In the genomic region with DNA sequence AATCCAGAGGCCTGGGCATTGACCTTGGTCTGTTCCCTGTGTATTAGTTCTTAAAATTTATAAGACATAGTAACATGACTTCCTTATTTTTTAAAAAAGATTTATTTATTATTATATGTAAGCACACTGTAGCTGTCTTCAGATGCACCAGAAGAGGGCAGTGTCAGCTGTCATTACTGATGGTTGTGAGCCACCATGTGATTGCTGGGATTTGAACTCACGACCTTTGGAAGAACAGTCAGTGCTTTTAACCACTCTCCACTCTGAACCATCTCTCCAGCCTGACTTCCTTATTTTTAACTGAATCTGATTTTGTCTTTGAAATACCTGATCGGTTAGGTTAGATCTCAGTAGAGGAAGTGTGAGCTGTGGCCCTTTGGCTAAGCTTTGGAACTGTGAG, we compare ENCODE assay signal across 31 mouse cellular contexts. TPM values are rescaled to one million over a fixed set of nuclear protein-coding genes. Genes with fewer than 3 reads are reported as not detected.
DNase-seq lines count a peak whose midpoint lies in the region; ATAC-seq and TF ChIP-seq lines count a peak whose summit lies in the region.
"Had no signal": no experiment of that assay in that cellular context is flagged by ENCODE, and none has a peak within 500 bp of the region (broad histone marks: within the 10 kb centered on the region; RNA-seq: fewer than 3 reads in every experiment).

No protein-coding gene starts in this region.

- in situ Hi-C loops in Patski (cut with MboI; ENCODE audit: low pct_unique_long_range_greater_than_20kb), result no loop called here

- H3K27me3 ChIP-seq in hindbrain, postnatal 0 days (ENCODE audit: insufficient read depth, low read length), result no peaks in the 10 kb centered on the region
- no peaks in the 10 kb centered on the region for H3K27me3 ChIP-seq in hindbrain, embryonic 14.5 days (ENCODE audit: control insufficient read depth, insufficient read depth, low read length)
- H3K27me3 ChIP-seq in liver, postnatal 0 days (ENCODE audit: insufficient read depth, low read length), result no peaks in the 10 kb centered on the region
- no peaks in the 10 kb centered on the region for H3K27me3 ChIP-seq in Patski
- H3K27me3 ChIP-seq: embryonic facial prominence, embryonic 12.5 days; limb, embryonic 12.5 days; liver, embryonic 13.5 days had no signal

- H3K9me3 ChIP-seq in hindbrain, postnatal 0 days (ENCODE audit: low read length), result no peaks in the 10 kb centered on the region
- no peaks in the 10 kb centered on the region for H3K9me3 ChIP-seq in hindbrain, embryonic 14.5 days (ENCODE audit: control insufficient read depth, low read length)
- no peaks in the 10 kb centered on the region for H3K9me3 ChIP-seq in liver, postnatal 0 days (ENCODE audit: low read length)
- H3K9me3 ChIP-seq: embryonic facial prominence, embryonic 12.5 days; heart, embryonic 10.5 days; limb, embryonic 12.5 days; liver, embryonic 13.5 days had no signal

- peak; percentile 38 for TF ChIP-seq CTCF in hindbrain, postnatal 0 days (IDR thresholded peaks at IDR 0.05; ENCODE audit: low read depth)
- TF ChIP-seq CTCF in liver, postnatal 0 days (IDR thresholded peaks at IDR 0.05; ENCODE audit: low read depth), result peak; percentile 35; the same call in 1 of the 2 replicates
- peak; percentile 57 for TF ChIP-seq CTCF in Patski (IDR thresholded peaks at IDR 0.05)

- POLR2A ChIA-PET in Patski (lab: Charles Lee), result no interaction called here

- H3K4me3 ChIP-seq in hindbrain, postnatal 0 days (ENCODE audit: low read length), result no peak overlapping the region
- H3K4me3 ChIP-seq in hindbrain, embryonic 14.5 days (replicated peaks; ENCODE audit: low read length), result no peak overlapping the region
- no peak overlapping the region for H3K4me3 ChIP-seq in liver, postnatal 0 days (ENCODE audit: low read depth, low read length)
- H3K4me3 ChIP-seq: embryonic facial prominence, embryonic 12.5 days; heart, embryonic 10.5 days; limb, embryonic 12.5 days; liver, embryonic 13.5 days had no signal

- ATAC-seq in hindbrain, postnatal 0 days, result no peak
- no peak for ATAC-seq in hindbrain, embryonic 14.5 days (ENCODE audit: low FRiP score)
- ATAC-seq in liver, postnatal 0 days, result no peak
- ATAC-seq in Patski, result no peak
- ATAC-seq: activated CD4-positive, CD25-positive, alpha-beta regulatory T cell, adult 4 months; hindbrain, embryonic 16.5 days had no signal

- WGBS in hindbrain, postnatal 0 days, result 89% methylated on average over 2 of the region's 2 CpGs
- WGBS in hindbrain, embryonic 14.5 days, result 94% methylated on average over 2 of the region's 2 CpGs
- WGBS in liver, postnatal 0 days (ENCODE audit: insufficient replicate concordance), result 68% methylated on average over 2 of the region's 2 CpGs

- H3K27ac ChIP-seq in hindbrain, postnatal 0 days, result no peak overlapping the region
- no peak overlapping the region for H3K27ac ChIP-seq in hindbrain, embryonic 14.5 days
- no peak overlapping the region for H3K27ac ChIP-seq in liver, postnatal 0 days (ENCODE audit: low read depth)
- H3K27ac ChIP-seq: embryonic facial prominence, embryonic 12.5 days; heart, embryonic 10.5 days; limb, embryonic 12.5 days; liver, embryonic 13.5 days had no signal

- no peak for DNase-seq in hindbrain, postnatal 0 days (ENCODE audit: low spot score)
- no peak for DNase-seq in hindbrain, embryonic 14.5 days (ENCODE audit: low spot score)
- DNase-seq in liver, postnatal 0 days, result no peak
- DNase-seq in liver, result no peak
- DNase-seq in A20 (ENCODE audit: low read depth, low spot score), result peak; percentile 30
- DNase-seq in Patski (ENCODE audit: low read depth, low spot score), result no peak
- DNase-seq in cerebellum, adult 11 months, result no peak
- DNase-seq: adrenal gland, adult 8-10 months; cerebellum, adult 18-20 months; cerebellum, postnatal 25 days; gastrocnemius, postnatal 36 days; kidney, adult 11 months; kidney, postnatal 10 days; liver, embryonic 13.5 days; lung, postnatal 10 days; retina, postnatal 1 day; right cerebral cortex, postnatal 25 days; spleen, adult 18-20 months had no signal

- CTCF ChIA-PET in Patski (lab: Charles Lee), result no interaction called here

- no peak overlapping the region for H3K9ac ChIP-seq in hindbrain, postnatal 0 days (replicated peaks; ENCODE audit: low read length)
- H3K9ac ChIP-seq in hindbrain, embryonic 14.5 days, result no peak overlapping the region
- H3K9ac ChIP-seq in liver, postnatal 0 days (replicated peaks), result no peak overlapping the region
- H3K9ac ChIP-seq: embryonic facial prominence, embryonic 12.5 days; limb, embryonic 12.5 days; liver, embryonic 13.5 days had no signal

- no peak for TF ChIP-seq EP300 in liver, postnatal 0 days (IDR thresholded peaks at IDR 0.05; ENCODE audit: low read depth)

- H3K36me3 ChIP-seq in hindbrain, postnatal 0 days (ENCODE audit: insufficient read depth, low read length), result no peaks in the 10 kb centered on the region; the same call in 1 of the 2 replicates
- 0 out of 2 replicates have a peak, but pooled peaks cover 4% of the 10 kb centered on the region for H3K36me3 ChIP-seq in hindbrain, embryonic 14.5 days (replicated peaks; ENCODE audit: control insufficient read depth, insufficient read depth)
- H3K36me3 ChIP-seq in liver, postnatal 0 days (replicated peaks; ENCODE audit: insufficient read depth, low read length), result peaks cover 3% of the 10 kb centered on the region
- H3K36me3 ChIP-seq: liver, embryonic 13.5 days had no signal

- H3K4me2 ChIP-seq in hindbrain, postnatal 0 days (ENCODE audit: low read depth, low read length), result no peak overlapping the region
- no peak overlapping the region for H3K4me2 ChIP-seq in hindbrain, embryonic 14.5 days (replicated peaks)
- H3K4me2 ChIP-seq in liver, postnatal 0 days (ENCODE audit: low read depth, low read length), result no peak overlapping the region
- H3K4me2 ChIP-seq: embryonic facial prominence, embryonic 12.5 days; limb, embryonic 12.5 days; liver, embryonic 13.5 days; midbrain, embryonic 11.5 days had no signal

- no peaks in the 10 kb centered on the region for H3K4me1 ChIP-seq in hindbrain, postnatal 0 days (ENCODE audit: insufficient read depth, low read length)
- H3K4me1 ChIP-seq in hindbrain, embryonic 14.5 days (replicated peaks; ENCODE audit: control insufficient read depth, insufficient read depth, low read length), result no peaks in the 10 kb centered on the region
- 0 out of 2 replicates have a peak, but pooled peaks cover 2% of the 10 kb centered on the region for H3K4me1 ChIP-seq in liver, postnatal 0 days (ENCODE audit: insufficient read depth)
- H3K4me1 ChIP-seq: embryonic facial prominence, embryonic 12.5 days; heart, embryonic 10.5 days; limb, embryonic 12.5 days had no signal

RNA-seq across cellular contexts. Expression of a gene that starts 23.4 kb away (rescaled TPM):
- total RNA-seq in hindbrain, postnatal 0 days (2014; rRNA removed), result 2.5 and 2.9 TPM in 2 replicates
- 2.7 and 2.8 TPM in 2 replicates for polyA plus RNA-seq in hindbrain, postnatal 0 days (2015; fragmentation: Nextera tagmentation; extraction: Ambion mirVana)
- polyA plus RNA-seq in hindbrain, embryonic 14.5 days (2014; fragmentation: Nextera tagmentation; extraction: Ambion mirVana), result 4.2 and 4.3 TPM in 2 replicates
- 4.8 and 5.3 TPM in 2 replicates for polyA plus RNA-seq in liver, postnatal 0 days (2015; fragmentation: Nextera tagmentation; extraction: Ambion mirVana)
- polyA plus RNA-seq in Patski (2021), result 1.6 TPM

RNA-seq across cellular contexts. Expression of a gene that starts 23.8 kb away (rescaled TPM):
- not detected in 2 replicates for total RNA-seq in hindbrain, postnatal 0 days (2014; rRNA removed)
- 0.10 TPM in 1 of 2 replicates, not detected in the other for polyA plus RNA-seq in hindbrain, postnatal 0 days (2015; fragmentation: Nextera tagmentation; extraction: Ambion mirVana)
- polyA plus RNA-seq in hindbrain, embryonic 14.5 days (2014; fragmentation: Nextera tagmentation; extraction: Ambion mirVana), result 0.12 and 0.14 TPM in 2 replicates
- polyA plus RNA-seq in liver, postnatal 0 days (2015; fragmentation: Nextera tagmentation; extraction: Ambion mirVana), result 0.19 and 0.46 TPM in 2 replicates
- polyA plus RNA-seq in Patski (2021), result 0.05 TPM
- total RNA-seq: adrenal gland, adult 8-10 months; gastrocnemius, adult 18-20 months; gastrocnemius, postnatal 36 days; hematopoietic stem cell, adult 5-6 weeks; left cerebral cortex, postnatal 14 days had no signal
- polyA plus RNA-seq: activated CD4-positive, CD25-positive, alpha-beta regulatory T cell, adult 4 months; C2C12; embryonic facial prominence, embryonic 12.5 days; forebrain, embryonic 11.5 days; heart, embryonic 16.5 days; hindbrain, embryonic 16.5 days; limb, embryonic 12.5 days; midbrain, embryonic 11.5 days; neural tube, embryonic 11.5 days had no signal

RNA-seq across cellular contexts. Expression of a gene that starts 40.0 kb away (rescaled TPM):
- total RNA-seq in hindbrain, postnatal 0 days (2014; rRNA removed), result 21.2 and 25.7 TPM in 2 replicates
- polyA plus RNA-seq in hindbrain, postnatal 0 days (2015; fragmentation: Nextera tagmentation; extraction: Ambion mirVana), result 88.0 and 93.4 TPM in 2 replicates
- polyA plus RNA-seq in hindbrain, embryonic 14.5 days (2014; fragmentation: Nextera tagmentation; extraction: Ambion mirVana), result 78.6 and 79.8 TPM in 2 replicates
- 31.2 and 32.9 TPM in 2 replicates for polyA plus RNA-seq in liver, postnatal 0 days (2015; fragmentation: Nextera tagmentation; extraction: Ambion mirVana)
- 36.7 TPM for polyA plus RNA-seq in Patski (2021)
